20 mouse cellular contexts compared by ENCODE assay signal in genomic region chr8:123000311-123000710, GRCm38 (mm10). TPM values are rescaled to one million over a fixed set of nuclear protein-coding genes. Genes with fewer than 3 reads are reported as not detected.
DNase-seq lines count a peak whose midpoint lies in the region; ATAC-seq lines count a peak whose summit lies in the region.
"Had no signal": no experiment of that assay in that cellular context is flagged by ENCODE, and none has a peak within 500 bp of the region (broad histone marks: within the 10 kb centered on the region; RNA-seq: fewer than 3 reads in every experiment).

No protein-coding gene starts in this region.

- peak; percentile 65 for DNase-seq in thymus, postnatal 0 days (ENCODE audit: low spot score)
- DNase-seq in thymus, postnatal 36 days: no peak
- peak; percentile 25 for DNase-seq in MEL-GATA-1-ER (ENCODE audit: extremely low read depth, low read depth)
- DNase-seq in lung, postnatal 4 days: no peak
- DNase-seq: adrenal gland, adult 8-10 months; cerebellum, postnatal 25 days; kidney, adult 18-20 months; kidney, postnatal 25 days had no signal

- H3K4me2 ChIP-seq in hindbrain, embryonic 12.5 days (replicated peaks): no peak overlapping the region
- no peak overlapping the region for H3K4me2 ChIP-seq in midbrain, embryonic 13.5 days (replicated peaks)
- H3K4me2 ChIP-seq: embryonic facial prominence, embryonic 12.5 days; heart, embryonic 15.5 days; hindbrain, embryonic 14.5 days; liver, embryonic 12.5 days; lung, embryonic 15.5 days had no signal

- H3K27ac ChIP-seq in hindbrain, embryonic 12.5 days: no peak overlapping the region
- no peak overlapping the region for H3K27ac ChIP-seq in midbrain, embryonic 13.5 days
- H3K27ac ChIP-seq: embryonic facial prominence, embryonic 12.5 days; forebrain, embryonic 10.5 days; heart, embryonic 15.5 days; hindbrain, embryonic 14.5 days; limb, embryonic 10.5 days; liver, embryonic 12.5 days; lung, embryonic 15.5 days; midbrain, embryonic 10.5 days had no signal

- WGBS in hindbrain, embryonic 12.5 days: 82% methylated on average over 2 of the region's 2 CpGs
- WGBS in midbrain, embryonic 13.5 days: 91% methylated on average over 2 of the region's 2 CpGs

- H3K4me3 ChIP-seq in hindbrain, embryonic 12.5 days: no peak overlapping the region
- no peak overlapping the region for H3K4me3 ChIP-seq in midbrain, embryonic 13.5 days (replicated peaks)
- H3K4me3 ChIP-seq: embryonic facial prominence, embryonic 12.5 days; forebrain, embryonic 10.5 days; heart, embryonic 15.5 days; limb, embryonic 10.5 days; liver, embryonic 12.5 days; lung, embryonic 15.5 days; midbrain, embryonic 10.5 days had no signal

- peaks cover 11% of the 10 kb centered on the region for H3K4me1 ChIP-seq in hindbrain, embryonic 12.5 days
- peaks cover 23% of the 10 kb centered on the region for H3K4me1 ChIP-seq in midbrain, embryonic 13.5 days (replicated peaks)

- no peaks in the 10 kb centered on the region for H3K36me3 ChIP-seq in hindbrain, embryonic 12.5 days
- no peaks in the 10 kb centered on the region for H3K36me3 ChIP-seq in midbrain, embryonic 13.5 days
- H3K36me3 ChIP-seq: embryonic facial prominence, embryonic 12.5 days; heart, embryonic 15.5 days; liver, embryonic 12.5 days; lung, embryonic 15.5 days had no signal

- ATAC-seq in inflammation-experienced regulatory T-cells, adult 6 months: peak; percentile 94
- 0 out of 2 replicates have a peak, but pooled peaks have one; percentile 25 for ATAC-seq in neutrophil, adult 5-6 weeks (ENCODE audit: extremely low read depth, insufficient number of reproducible peaks, low FRiP score, poor library complexity, severe bottlenecking)
- no peak for ATAC-seq in hindbrain, embryonic 12.5 days (ENCODE audit: low FRiP score)
- no peak for ATAC-seq in midbrain, embryonic 13.5 days
- ATAC-seq: liver, embryonic 12.5 days had no signal

- H3K27me3 ChIP-seq in hindbrain, embryonic 12.5 days: no peaks in the 10 kb centered on the region
- no peaks in the 10 kb centered on the region for H3K27me3 ChIP-seq in midbrain, embryonic 13.5 days
- H3K27me3 ChIP-seq: embryonic facial prominence, embryonic 12.5 days; heart, embryonic 15.5 days; liver, embryonic 12.5 days; lung, embryonic 15.5 days had no signal

- H3K9me3 ChIP-seq in hindbrain, embryonic 12.5 days (replicated peaks): no peaks in the 10 kb centered on the region
- no peaks in the 10 kb centered on the region for H3K9me3 ChIP-seq in midbrain, embryonic 13.5 days
- H3K9me3 ChIP-seq: embryonic facial prominence, embryonic 12.5 days; forebrain, embryonic 10.5 days; heart, embryonic 15.5 days; limb, embryonic 10.5 days; liver, embryonic 12.5 days; lung, embryonic 15.5 days; midbrain, embryonic 10.5 days had no signal

- no peak overlapping the region for H3K9ac ChIP-seq in hindbrain, embryonic 12.5 days
- H3K9ac ChIP-seq in midbrain, embryonic 13.5 days (replicated peaks): no peak overlapping the region
- H3K9ac ChIP-seq: embryonic facial prominence, embryonic 12.5 days; heart, embryonic 15.5 days; hindbrain, embryonic 14.5 days; liver, embryonic 12.5 days; lung, embryonic 15.5 days had no signal

RNA-seq across cellular contexts. Expression of gene Ankrd11, which starts 41.8 kb away (rescaled TPM):
- 51.4 and 78.6 TPM in 2 replicates for polyA plus RNA-seq in thymus, postnatal 0 days (2015; fragmentation: Nextera tagmentation; extraction: Ambion mirVana)
- polyA plus RNA-seq in inflammation-experienced regulatory T-cells, adult 6 months (2017; shearing (Covaris generic)): 100 to 1,000 TPM in 1 of 3 experiments, 10 to 100 TPM in 2; 54.0 to 105 (median 84.1) TPM
- 284 and 304 TPM in 2 replicates for total RNA-seq in neutrophil, adult 5-6 weeks (2017)
- polyA plus RNA-seq in hindbrain, embryonic 12.5 days (2016; fragmentation: Nextera tagmentation; extraction: Ambion mirVana): 87.0 and 90.1 TPM in 2 replicates
- 32.3 and 34.4 TPM in 2 replicates for polyA plus RNA-seq in midbrain, embryonic 13.5 days (2015; fragmentation: Nextera tagmentation; extraction: Ambion mirVana)

Comparison
In these comparisons a context has a peak if more than half of its experiments do, and no peak if none do; other contexts are left out.
1. DNase-seq: peak in thymus, postnatal 0 days (single experiment) and MEL-GATA-1-ER (single experiment); none in thymus, postnatal 36 days (0 of 2) and lung, postnatal 4 days (0 of 2).
2. ATAC-seq: peak in inflammation-experienced regulatory T-cells, adult 6 months (single experiment) and neutrophil, adult 5-6 weeks (single experiment); none in hindbrain, embryonic 12.5 days (single experiment) and midbrain, embryonic 13.5 days (single experiment).